Comparison of ENCODE assay signal across 16 mouse cellular contexts in genomic region chr2:58535233-58535632, GRCm38 (mm10). TPM values are rescaled to one million over a fixed set of nuclear protein-coding genes. Genes with fewer than 3 reads are reported as not detected.
DNase-seq lines count a peak whose midpoint lies in the region; ATAC-seq and TF ChIP-seq lines count a peak whose summit lies in the region.
"Had no signal": no experiment of that assay in that cellular context is flagged by ENCODE, and none has a peak within 500 bp of the region (broad histone marks: within the 10 kb centered on the region; RNA-seq: fewer than 3 reads in every experiment).

No protein-coding gene starts in this region.

- no peaks in the 10 kb centered on the region for H3K36me3 ChIP-seq in intestine, embryonic 16.5 days (ENCODE audit: control insufficient read depth, insufficient read depth, low read length)
- no peaks in the 10 kb centered on the region for H3K36me3 ChIP-seq in kidney, postnatal 0 days (ENCODE audit: insufficient read depth, low read length)
- no peaks in the 10 kb centered on the region for H3K36me3 ChIP-seq in liver, embryonic 13.5 days

- peak; percentile 29 for ATAC-seq in intestine, embryonic 16.5 days
- peak; percentile 88 for ATAC-seq in kidney, postnatal 0 days (replicated peaks; ENCODE audit: low FRiP score, low read depth)
- peak; percentile 51 for ATAC-seq in liver, embryonic 13.5 days (ENCODE audit: low read depth)
- ATAC-seq: forebrain, postnatal 0 days had no signal

- 71% methylated on average over 8 of the region's 8 CpGs for WGBS in intestine, embryonic 16.5 days
- WGBS in kidney, postnatal 0 days: 54% methylated on average over 8 of the region's 8 CpGs
- WGBS in liver, embryonic 13.5 days (ENCODE audit: insufficient replicate concordance): 54% methylated on average over 8 of the region's 8 CpGs
- WGBS in cerebellum, adult 2 months: 56% methylated on average over 8 of the region's 8 CpGs

- no peaks in the 10 kb centered on the region for H3K9me3 ChIP-seq in intestine, embryonic 16.5 days (ENCODE audit: control insufficient read depth, low read length)
- no peaks in the 10 kb centered on the region for H3K9me3 ChIP-seq in kidney, postnatal 0 days (replicated peaks; ENCODE audit: low read length)
- H3K9me3 ChIP-seq in liver, embryonic 13.5 days (replicated peaks): no peaks in the 10 kb centered on the region

- H3K27me3 ChIP-seq in intestine, embryonic 16.5 days (replicated peaks; ENCODE audit: control insufficient read depth, insufficient read depth, low read length): no peaks in the 10 kb centered on the region
- H3K27me3 ChIP-seq in kidney, postnatal 0 days (ENCODE audit: insufficient read depth, low read length): no peaks in the 10 kb centered on the region
- no peaks in the 10 kb centered on the region for H3K27me3 ChIP-seq in liver, embryonic 13.5 days
- H3K27me3 ChIP-seq in cerebellum, adult 2 months (ENCODE audit: control insufficient read depth, insufficient read depth, low read length): no peaks in the 10 kb centered on the region

- peak overlapping the region; percentile 36; the same call in 1 of the 2 replicates for H3K27ac ChIP-seq in intestine, embryonic 16.5 days (ENCODE audit: low read length)
- no peak overlapping the region for H3K27ac ChIP-seq in kidney, postnatal 0 days
- H3K27ac ChIP-seq in liver, embryonic 13.5 days: no peak overlapping the region
- no peak overlapping the region for H3K27ac ChIP-seq in cerebellum, adult 2 months (ENCODE audit: insufficient read depth, low read length)

- no peak overlapping the region for H3K4me2 ChIP-seq in intestine, embryonic 16.5 days (ENCODE audit: low read depth, low read length)
- H3K4me2 ChIP-seq in kidney, postnatal 0 days (ENCODE audit: low read length): no peak overlapping the region
- no peak overlapping the region for H3K4me2 ChIP-seq in liver, embryonic 13.5 days

- no peak overlapping the region for H3K4me3 ChIP-seq in intestine, embryonic 16.5 days (ENCODE audit: low read length)
- H3K4me3 ChIP-seq in kidney, postnatal 0 days (replicated peaks; ENCODE audit: low read depth, low read length): no peak overlapping the region
- no peak overlapping the region for H3K4me3 ChIP-seq in liver, embryonic 13.5 days (replicated peaks)
- H3K4me3 ChIP-seq in cerebellum, adult 2 months (replicated peaks; ENCODE audit: insufficient read depth, low read depth, low read length): no peak overlapping the region
- H3K4me3 ChIP-seq: erythroblast, embryonic 14.5 days had no signal

- H3K9ac ChIP-seq in intestine, embryonic 16.5 days (ENCODE audit: low read depth, low read length): no peak overlapping the region; the same call in 1 of the 2 replicates
- H3K9ac ChIP-seq in kidney, postnatal 0 days (ENCODE audit: low read depth, low read length): no peak overlapping the region
- no peak overlapping the region for H3K9ac ChIP-seq in liver, embryonic 13.5 days
- H3K9ac ChIP-seq: forebrain, postnatal 0 days had no signal

- peaks cover 42% of the 10 kb centered on the region for H3K4me1 ChIP-seq in intestine, embryonic 16.5 days (ENCODE audit: control insufficient read depth, insufficient read depth, low read length)
- peaks cover 21% of the 10 kb centered on the region for H3K4me1 ChIP-seq in kidney, postnatal 0 days (replicated peaks; ENCODE audit: insufficient read depth, low read length)
- H3K4me1 ChIP-seq in liver, embryonic 13.5 days (replicated peaks): peaks cover 63% of the 10 kb centered on the region
- H3K4me1 ChIP-seq in cerebellum, adult 2 months (ENCODE audit: control insufficient read depth, insufficient read depth, low read length): peaks cover 36% of the 10 kb centered on the region

- intact Hi-C loops in heart, postnatal 14 days (cut with DNase I): no loop called here

- no peak for TF ChIP-seq POLR2A in cerebellum, adult 2 months (IDR thresholded peaks at IDR 0.05; ENCODE audit: borderline replicate concordance, insufficient read depth, low read length)

- peak; percentile 93 for DNase-seq in heart, adult 11 months
- DNase-seq in heart, postnatal 14 days: no peak
- no peak for DNase-seq in kidney, postnatal 0 days (ENCODE audit: low spot score)
- no peak for DNase-seq in liver, embryonic 13.5 days
- no peak for DNase-seq in cerebellum, adult 2 months
- DNase-seq in retina, embryonic 14.5 days (ENCODE audit: low spot score): no peak
- no peak for DNase-seq in thymus, postnatal 36 days
- DNase-seq: adrenal gland, adult 8-10 months; cerebellum, adult 9-10 months; forebrain, postnatal 0 days; gastrocnemius, postnatal 36 days; layer of hippocampus, adult 9-11 months; lung, adult 2 months; right cerebral cortex, adult 18-20 months had no signal

- TF ChIP-seq CTCF in kidney, postnatal 0 days (IDR thresholded peaks at IDR 0.05; ENCODE audit: low read depth): no peak
- TF ChIP-seq CTCF in cerebellum, adult 2 months (IDR thresholded peaks at IDR 0.05; ENCODE audit: borderline replicate concordance, insufficient read depth, low read depth, low read length): no peak

RNA-seq across cellular contexts. Expression of gene Acvr1, which starts 31.7 kb away (rescaled TPM):
- total RNA-seq in heart, postnatal 14 days (2021): 10 to 100 TPM; 18.5 to 22.0 TPM
- 4.6 and 5.3 TPM in 2 replicates for polyA plus RNA-seq in intestine, embryonic 16.5 days (2015; fragmentation: Nextera tagmentation; extraction: Ambion mirVana)
- polyA plus RNA-seq in kidney, postnatal 0 days (2015; fragmentation: Nextera tagmentation; extraction: Ambion mirVana): 5.4 and 5.5 TPM in 2 replicates
- 2.7 and 2.8 TPM in 2 replicates for polyA plus RNA-seq in liver, embryonic 13.5 days (2015; fragmentation: Nextera tagmentation; extraction: Ambion mirVana)
- 18.5 and 18.7 TPM in 2 replicates for polyA plus RNA-seq in cerebellum, adult 2 months (2012; rRNA removed)
- polyA plus RNA-seq: erythroblast, embryonic 14.5 days had no signal

RNA-seq across cellular contexts. Expression of gene Upp2, which starts 31.9 kb away (rescaled TPM):
- total RNA-seq in heart, postnatal 14 days (2021): 1 to 10 TPM; 2.4 to 2.9 TPM
- 5.4 and 5.7 TPM in 2 replicates for polyA plus RNA-seq in intestine, embryonic 16.5 days (2015; fragmentation: Nextera tagmentation; extraction: Ambion mirVana)
- 9.6 and 10.4 TPM in 2 replicates for polyA plus RNA-seq in kidney, postnatal 0 days (2015; fragmentation: Nextera tagmentation; extraction: Ambion mirVana)
- polyA plus RNA-seq in liver, embryonic 13.5 days (2015; fragmentation: Nextera tagmentation; extraction: Ambion mirVana): 1.4 and 1.6 TPM in 2 replicates
- 27.2 and 38.2 TPM in 2 replicates for polyA plus RNA-seq in cerebellum, adult 2 months (2012; rRNA removed)
- polyA plus RNA-seq: erythroblast, embryonic 14.5 days had no signal

Comparison
In these comparisons a context has a peak if more than half of its experiments do, and no peak if none do; other contexts are left out.
1. ATAC-seq: peak in every context shown above with its lines; median percentile 88 in kidney, postnatal 0 days; 51 in liver, embryonic 13.5 days; 29 in intestine, embryonic 16.5 days.